Mouse (Mus musculus): ENCODE data around the gene Jsrp1. TPM values are rescaled to one million over a fixed set of nuclear protein-coding genes. Genes with fewer than 3 reads are reported as not detected.

Gene Jsrp1
- total RNA-seq (2023), result not detected

GRCm38 (mm10) chr10:80813366-80813765 lies at the start of gene Jsrp1:
Gene Jsrp1, minus strand, starts transcription at chr10:80813498.

GRCm38 (mm10) chr10:80854913-80855748 lies 41.8 kb upstream of the Jsrp1 start, which contains the start of the genes Lsm7 and Sppl2b:
Gene Lsm7, minus strand, starts transcription at chr10:80855209.
Gene Sppl2b, plus strand, starts transcription at chr10:80855275.

GRCm38 (mm10) chr10:80843931-80844547 lies 30.7 kb upstream of the Jsrp1 start, which contains the start of gene Lingo3:
Gene Lingo3, minus strand, starts transcription at chr10:80844039.

GRCm38 (mm10) chr10:80826151-80827062 lies 13.1 kb upstream of the Jsrp1 start, which contains the start of gene Oaz1:
Gene Oaz1, plus strand, starts transcription at chr10:80826656.

GRCm38 (mm10) chr10:80804916-80805315 lies 8.4 kb downstream of the Jsrp1 start, which contains the start of gene Amh:
Gene Amh, plus strand, starts transcription at chr10:80805243.

GRCm38 (mm10) chr10:80798150-80799006 lies 14.9 kb downstream of the Jsrp1 start, which contains the start of the genes Sf3a2 and Plekhj1:
Gene Sf3a2, plus strand, starts transcription at chr10:80798198.
Gene Plekhj1, minus strand, starts transcription at chr10:80798626.

Other genes with a start within 250 kb of the Jsrp1 start
- 10 to 100 TPM; 32.4 to 32.5 TPM for gene Klf16, start 236.2 kb downstream of the Jsrp1 start, total RNA-seq (2023)
- gene Abhd17a, start 223.2 kb downstream of the Jsrp1 start, total RNA-seq (2023), result 100 to 1,000 TPM; 111 to 117 TPM
- 10 to 100 TPM; 54.1 to 64.9 TPM for gene Scamp4, start 210.6 kb downstream of the Jsrp1 start, total RNA-seq (2023)
- gene Adat3, start 210.6 kb downstream of the Jsrp1 start, total RNA-seq (2023), result 10 to 100 TPM in 1 of 2 experiments, 1 to 10 TPM in 1; 6.4 to 13.3 TPM
- 10 to 100 TPM in 1 of 2 experiments, 1 to 10 TPM in 1; 9.1 to 10.4 TPM for gene Gm49322, start 207.5 kb downstream of the Jsrp1 start, total RNA-seq (2023)
- gene Csnk1g2, start 190.7 kb downstream of the Jsrp1 start, total RNA-seq (2023), result 100 to 1,000 TPM; 203 to 222 TPM
- gene Btbd2, start 156.4 kb downstream of the Jsrp1 start, total RNA-seq (2023), result 10 to 100 TPM; 32.1 to 40.9 TPM
- gene Mknk2, start 135.4 kb downstream of the Jsrp1 start, total RNA-seq (2023), result 100 to 1,000 TPM; 441 to 463 TPM
- gene Mob3a, start 111.5 kb downstream of the Jsrp1 start, total RNA-seq (2023), result 100 to 1,000 TPM; 123 to 146 TPM
- gene Izumo4, start 111.3 kb downstream of the Jsrp1 start, total RNA-seq (2023), result 10 to 100 TPM; 45.0 to 50.1 TPM
- gene Ap3d1, start 71.2 kb downstream of the Jsrp1 start, total RNA-seq (2023), result 100 to 1,000 TPM; 148 to 163 TPM
- 10 to 100 TPM; 68.5 to 68.9 TPM for gene Dot1l, start 58.3 kb downstream of the Jsrp1 start, total RNA-seq (2023)
- 10 to 100 TPM; 69.1 to 83.5 TPM for gene Sf3a2, start 15.3 kb downstream of the Jsrp1 start, total RNA-seq (2023)
- gene Plekhj1, start 14.9 kb downstream of the Jsrp1 start, total RNA-seq (2023), result 100 to 1,000 TPM; 151 to 152 TPM
- 1 to 10 TPM; 1.2 to 2.7 TPM for gene Amh, start 8.3 kb downstream of the Jsrp1 start, total RNA-seq (2023)
- 100 to 1,000 TPM; 496 to 510 TPM for gene Oaz1, start 13.2 kb upstream of the Jsrp1 start, total RNA-seq (2023)
- gene Lingo3, start 30.5 kb upstream of the Jsrp1 start, total RNA-seq (2023), result not detected
- 10 to 100 TPM; 31.9 to 37.1 TPM for gene Lsm7, start 41.7 kb upstream of the Jsrp1 start, total RNA-seq (2023)
- gene Sppl2b, start 41.8 kb upstream of the Jsrp1 start, total RNA-seq (2023), result 10 to 100 TPM; 33.2 to 34.7 TPM
- not detected for gene Tmprss9, start 58.4 kb upstream of the Jsrp1 start, total RNA-seq (2023)
- 10 to 100 TPM; 57.8 to 77.8 TPM for gene Timm13, start 87.5 kb upstream of the Jsrp1 start, total RNA-seq (2023)
- gene Lmnb2, start 104.7 kb upstream of the Jsrp1 start, total RNA-seq (2023), result 10 to 100 TPM; 14.6 to 16.0 TPM
- gene Gadd45b, start 116.6 kb upstream of the Jsrp1 start, total RNA-seq (2023), result 10 to 100 TPM; 32.5 to 39.0 TPM
- gene Gng7, start 201.4 kb upstream of the Jsrp1 start, total RNA-seq (2023), result under 1 TPM; 0.21 to 0.41 TPM
- not detected for gene Diras1, start 212.2 kb upstream of the Jsrp1 start, total RNA-seq (2023)
- gene Slc39a3, start 223.9 kb upstream of the Jsrp1 start, total RNA-seq (2023), result 10 to 100 TPM; 15.6 to 18.9 TPM
- 10 to 100 TPM; 57.0 to 65.1 TPM for gene Sgta, start 246.7 kb upstream of the Jsrp1 start, total RNA-seq (2023)